Mouse (Mus musculus): ENCODE measurements at regions not wholly inside any gene's neighbourhood (a gene's known extent, or its start where the extent isn't known, plus 50 kb on each side); places are given as distances from the start of the nearest gene placed in this dataset.
A peak's percentile ranks its signal among the peaks of the same experiment; 100 is the strongest.

DNA sequence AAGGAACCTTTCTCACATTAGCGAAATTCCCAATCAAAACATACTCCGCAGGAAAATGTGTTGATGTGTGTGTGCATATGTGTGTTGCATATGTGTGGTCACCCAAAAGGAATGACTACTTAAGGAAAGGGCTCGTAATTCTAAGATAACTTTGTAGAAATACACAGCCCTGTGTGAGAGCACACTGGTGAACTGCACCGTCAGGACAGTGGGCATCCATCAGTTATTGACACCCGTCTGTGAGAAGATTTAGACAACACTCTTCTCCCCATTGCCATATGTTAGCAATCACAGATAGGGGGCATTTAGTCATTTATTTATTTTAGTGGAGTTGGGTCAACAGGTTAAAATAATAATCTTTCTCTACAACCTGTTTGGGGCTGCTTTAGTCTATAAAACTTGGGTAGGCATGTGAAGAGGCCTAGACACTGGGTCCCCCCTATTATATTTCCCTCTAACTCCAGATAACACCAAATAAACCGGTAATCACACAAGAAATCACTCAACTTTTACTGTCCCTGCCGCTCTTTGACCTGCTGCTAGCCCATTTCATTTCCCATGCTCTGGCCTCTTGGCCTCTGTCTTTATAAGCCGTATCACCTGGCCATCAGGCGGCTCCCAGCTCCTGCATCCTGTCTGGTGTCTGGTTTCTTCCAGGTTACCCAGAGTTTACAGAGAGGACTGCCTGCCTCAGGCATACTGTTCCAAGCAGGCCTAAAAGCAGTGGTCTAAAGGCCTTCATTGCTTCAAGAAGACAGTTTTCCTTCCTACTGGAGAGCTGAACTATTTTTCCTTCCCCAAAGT, 169.8 kb upstream of the Arrdc4 start:
- H3K9me3 ChIP-seq (ENCODE audit: control insufficient read depth, low read length) = no peaks in the 10 kb centered on the region
- H3K4me2 ChIP-seq = no peak overlapping the region
- no peak overlapping the region for H3K9ac ChIP-seq (ENCODE audit: low read depth, low read length)
- ATAC-seq (replicated peaks; ENCODE audit: low FRiP score) (no peak), DNase-seq (ENCODE audit: low spot score) (no peak)
- no peak overlapping the region for H3K4me3 ChIP-seq (ENCODE audit: low read depth, low read length)
- H3K27me3 ChIP-seq (replicated peaks; ENCODE audit: control insufficient read depth, insufficient read depth, low read length) = no peaks in the 10 kb centered on the region
- no peaks in the 10 kb centered on the region for H3K36me3 ChIP-seq (ENCODE audit: control insufficient read depth, insufficient read depth, low read length)
- H3K27ac ChIP-seq (ENCODE audit: low read depth, low read length) = no peak overlapping the region
- 69% methylated on average over 9 of the region's 9 CpGs for WGBS
- H3K4me1 ChIP-seq (replicated peaks; ENCODE audit: control insufficient read depth, insufficient read depth, low read length) = no peaks in the 10 kb centered on the region

GRCm38 (mm10) chr7:68917876-68918200, 168.8 kb upstream of the Arrdc4 start:
- Histone ChIP-seq H3K4me1 (replicated peaks; ENCODE audit: control insufficient read depth, insufficient read depth, low read length) (no peaks in the 10 kb centered on the region), H3K27me3 (replicated peaks; ENCODE audit: control insufficient read depth, insufficient read depth, low read length) (no peaks in the 10 kb centered on the region), H3K27ac (ENCODE audit: low read depth, low read length) (no peak overlapping the region), H3K4me3 (ENCODE audit: low read depth, low read length) (no peak overlapping the region), H3K36me3 (ENCODE audit: control insufficient read depth, insufficient read depth, low read length) (no peaks in the 10 kb centered on the region), H3K9ac (ENCODE audit: low read depth, low read length) (no peak overlapping the region), H3K4me2 (0 out of 2 replicates have a peak overlapping the region, but pooled peaks have one; percentile 44), H3K9me3 (ENCODE audit: control insufficient read depth, low read length) (no peaks in the 10 kb centered on the region)
- no peak for ATAC-seq (replicated peaks; ENCODE audit: low FRiP score)
- WGBS = 9% methylated on average over 2 of the region's 2 CpGs
- DNase-seq (ENCODE audit: low spot score) = no peak

GRCm38 (mm10) chr7:68917137-68917875, 168.3 kb upstream of the Arrdc4 start:
- no peak overlapping the region for H3K4me3 ChIP-seq (ENCODE audit: low read depth, low read length)
- H3K4me2 ChIP-seq = peak overlapping the region; percentile 44
- no peaks in the 10 kb centered on the region for H3K9me3 ChIP-seq (ENCODE audit: control insufficient read depth, low read length)
- no peak overlapping the region for H3K9ac ChIP-seq (ENCODE audit: low read depth, low read length)
- ATAC-seq (replicated peaks; ENCODE audit: low FRiP score) (peak; percentile 62), DNase-seq (ENCODE audit: low spot score) (peak; percentile 33)
- H3K27ac ChIP-seq (ENCODE audit: low read depth, low read length) = no peak overlapping the region
- no peaks in the 10 kb centered on the region for H3K36me3 ChIP-seq (ENCODE audit: control insufficient read depth, insufficient read depth, low read length)
- no peaks in the 10 kb centered on the region for H3K27me3 ChIP-seq (replicated peaks; ENCODE audit: control insufficient read depth, insufficient read depth, low read length)
- WGBS = 26% methylated on average over 21 of the region's 21 CpGs
- H3K4me1 ChIP-seq (replicated peaks; ENCODE audit: control insufficient read depth, insufficient read depth, low read length) = no peaks in the 10 kb centered on the region

DNA sequence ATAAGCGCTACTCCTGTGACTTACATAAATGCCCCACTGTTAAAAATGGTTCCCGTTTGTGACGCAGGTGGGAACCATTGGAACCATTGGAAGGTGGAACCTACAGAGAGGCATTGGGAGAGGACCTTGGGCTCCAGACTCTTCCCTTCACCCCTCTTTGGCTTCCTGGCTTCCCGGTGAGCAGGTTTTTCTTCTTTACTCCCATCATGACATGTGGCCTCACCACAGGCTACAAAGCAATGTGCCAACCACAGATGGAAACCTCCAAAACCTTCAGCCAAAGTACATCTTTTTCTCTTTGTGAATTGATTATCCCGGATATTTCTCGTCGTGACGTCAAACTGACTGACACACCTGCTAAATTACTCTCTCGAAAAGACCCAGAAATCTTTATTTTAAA, 166.9 kb upstream of the Arrdc4 start:
- H3K4me2 ChIP-seq = no peak overlapping the region
- WGBS = 89% methylated on average over 9 of the region's 9 CpGs
- no peak overlapping the region for H3K27ac ChIP-seq (ENCODE audit: low read depth, low read length)
- H3K9ac ChIP-seq (ENCODE audit: low read depth, low read length) = no peak overlapping the region
- H3K27me3 ChIP-seq (replicated peaks; ENCODE audit: control insufficient read depth, insufficient read depth, low read length) = no peaks in the 10 kb centered on the region
- DNase-seq (ENCODE audit: low spot score) (no peak), ATAC-seq (replicated peaks; ENCODE audit: low FRiP score) (no peak)
- no peaks in the 10 kb centered on the region for H3K9me3 ChIP-seq (ENCODE audit: control insufficient read depth, low read length)
- no peaks in the 10 kb centered on the region for H3K4me1 ChIP-seq (replicated peaks; ENCODE audit: control insufficient read depth, insufficient read depth, low read length)
- no peak overlapping the region for H3K4me3 ChIP-seq (ENCODE audit: low read depth, low read length)
- H3K36me3 ChIP-seq (ENCODE audit: control insufficient read depth, insufficient read depth, low read length) = no peaks in the 10 kb centered on the region

- Histone ChIP-seq H3K36me3 (ENCODE audit: control insufficient read depth, insufficient read depth, low read length) (no peaks in the 10 kb centered on the region), H3K27me3 (replicated peaks; ENCODE audit: control insufficient read depth, insufficient read depth, low read length) (no peaks in the 10 kb centered on the region), H3K9me3 (ENCODE audit: control insufficient read depth, low read length) (no peaks in the 10 kb centered on the region), H3K4me1 (replicated peaks; ENCODE audit: control insufficient read depth, insufficient read depth, low read length) (no peaks in the 10 kb centered on the region), H3K4me2 (no peak overlapping the region), H3K9ac (ENCODE audit: low read depth, low read length) (no peak overlapping the region), H3K27ac (ENCODE audit: low read depth, low read length) (no peak overlapping the region), H3K4me3 (ENCODE audit: low read depth, low read length) (no peak overlapping the region)
- WGBS = 72% methylated on average over 4 of the region's 4 CpGs
- no peak for DNase-seq (ENCODE audit: low spot score)
- ATAC-seq (replicated peaks; ENCODE audit: low FRiP score) = no peak
Measured at GRCm38 (mm10) chr7:68914344-68914743, 165.3 kb upstream of the Arrdc4 start.

- WGBS = 80% methylated on average over 6 of the region's 6 CpGs
Measured at GRCm38 (mm10) chr7:68911989-68912655, 163.1 kb upstream of the Arrdc4 start.

DNA sequence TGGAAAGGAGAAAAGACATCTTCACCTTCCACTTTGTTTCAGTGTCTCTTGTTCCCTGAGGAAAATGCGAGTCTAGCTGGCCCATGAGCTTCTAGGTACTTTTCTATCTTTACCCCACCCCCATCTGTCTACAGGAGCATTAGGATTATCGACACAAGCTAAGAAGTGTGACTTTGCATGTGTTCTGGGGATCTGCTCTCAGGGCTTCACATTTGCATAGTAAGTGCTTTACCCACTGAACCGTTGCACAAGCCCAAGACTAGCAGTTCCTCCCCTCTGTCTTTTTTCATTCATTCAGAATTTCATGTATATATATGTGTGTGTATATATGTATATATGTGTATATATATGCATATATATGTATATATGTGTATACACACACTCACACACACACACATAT, 162.5 kb upstream of the Arrdc4 start:
- Histone ChIP-seq H3K4me3 (ENCODE audit: low read depth, low read length) (no peak overlapping the region), H3K9ac (ENCODE audit: low read depth, low read length) (no peak overlapping the region), H3K4me2 (no peak overlapping the region), H3K27ac (ENCODE audit: low read depth, low read length) (no peak overlapping the region), H3K27me3 (replicated peaks; ENCODE audit: control insufficient read depth, insufficient read depth, low read length) (no peaks in the 10 kb centered on the region), H3K36me3 (ENCODE audit: control insufficient read depth, insufficient read depth, low read length) (no peaks in the 10 kb centered on the region), H3K9me3 (ENCODE audit: control insufficient read depth, low read length) (no peaks in the 10 kb centered on the region), H3K4me1 (replicated peaks; ENCODE audit: control insufficient read depth, insufficient read depth, low read length) (no peaks in the 10 kb centered on the region)
- DNase-seq (ENCODE audit: low spot score) (no peak), ATAC-seq (replicated peaks; ENCODE audit: low FRiP score) (no peak)
- 84% methylated on average over 3 of the region's 3 CpGs for WGBS

More at GRCm38 (mm10) chr7:68911989-68912655, 163.1 kb upstream of the Arrdc4 start:
- ATAC-seq (replicated peaks; ENCODE audit: low FRiP score) (no peak), DNase-seq (ENCODE audit: low spot score) (no peak)
- Histone ChIP-seq H3K27ac (ENCODE audit: low read depth, low read length) (no peak overlapping the region), H3K27me3 (replicated peaks; ENCODE audit: control insufficient read depth, insufficient read depth, low read length) (no peaks in the 10 kb centered on the region), H3K9ac (ENCODE audit: low read depth, low read length) (no peak overlapping the region), H3K4me3 (ENCODE audit: low read depth, low read length) (no peak overlapping the region), H3K36me3 (ENCODE audit: control insufficient read depth, insufficient read depth, low read length) (no peaks in the 10 kb centered on the region), H3K9me3 (ENCODE audit: control insufficient read depth, low read length) (no peaks in the 10 kb centered on the region), H3K4me1 (replicated peaks; ENCODE audit: control insufficient read depth, insufficient read depth, low read length) (no peaks in the 10 kb centered on the region), H3K4me2 (no peak overlapping the region)

- WGBS = 96% methylated on average over 1 of the region's 1 CpGs
- Histone ChIP-seq H3K4me3 (ENCODE audit: low read depth, low read length) (no peak overlapping the region), H3K9me3 (ENCODE audit: control insufficient read depth, low read length) (no peaks in the 10 kb centered on the region)
Measured at GRCm38 (mm10) chr7:68909694-68910093, 160.7 kb upstream of the Arrdc4 start.

More at GRCm38 (mm10) chr7:68909694-68910093, 160.7 kb upstream of the Arrdc4 start:
- Histone ChIP-seq H3K36me3 (ENCODE audit: control insufficient read depth, insufficient read depth, low read length) (no peaks in the 10 kb centered on the region), H3K4me2 (no peak overlapping the region), H3K9ac (ENCODE audit: low read depth, low read length) (no peak overlapping the region), H3K27me3 (replicated peaks; ENCODE audit: control insufficient read depth, insufficient read depth, low read length) (no peaks in the 10 kb centered on the region), H3K4me1 (replicated peaks; ENCODE audit: control insufficient read depth, insufficient read depth, low read length) (no peaks in the 10 kb centered on the region), H3K27ac (ENCODE audit: low read depth, low read length) (no peak overlapping the region)
- DNase-seq (ENCODE audit: low spot score) = no peak
- no peak for ATAC-seq (replicated peaks; ENCODE audit: low FRiP score)

Data from liver, embryonic 11.5 days (tissue).